Mouse (Mus musculus) megakaryocyte, embryonic 14.5 days (primary cell): Measurements from ENCODE around the gene Cnga4.

Experiments
- FLI1 ChIP-seq: IDR thresholded peaks from 2 replicates; pipeline ENCODE4 v1.6.1; 2012; ENCODE audit warnings: low read length, inconsistent platforms, mixed read lengths
- GATA1 ChIP-seq: IDR thresholded peaks from 3 replicates; pipeline ENCODE4 v1.6.1; 2012; ENCODE audit warnings: mixed read lengths, low read length, inconsistent platforms, borderline replicate concordance

DNA sequence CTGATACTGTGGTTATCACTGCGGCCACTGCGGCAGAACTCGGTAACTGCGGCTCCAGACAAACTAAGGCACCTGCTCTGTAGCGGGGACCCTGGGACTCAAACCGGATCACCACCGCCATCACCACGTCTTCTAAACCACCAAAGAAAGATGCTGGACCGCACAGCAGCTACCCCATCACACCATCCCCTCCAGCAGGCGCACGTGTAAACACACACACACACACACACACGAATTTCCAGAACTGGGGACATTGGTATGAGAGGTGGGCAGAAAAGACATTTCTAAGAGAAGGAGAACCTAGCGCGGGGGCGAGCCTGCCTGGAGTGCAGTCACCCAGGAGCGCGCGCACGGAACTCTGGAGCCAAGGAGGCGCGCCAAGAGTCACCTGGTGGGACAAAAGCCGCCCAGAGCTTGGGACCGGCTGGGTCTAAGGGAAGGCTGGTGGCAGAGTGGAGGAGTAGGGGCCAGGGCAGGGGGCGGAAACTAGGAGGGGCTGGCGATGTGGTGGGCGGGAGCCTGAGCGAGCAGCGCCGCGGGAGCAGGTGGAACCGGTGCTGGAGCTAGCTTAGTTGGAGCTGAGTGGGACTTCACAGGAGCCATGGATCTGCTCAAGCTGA is 21.2 kb downstream of the Cnga4 start, which contains the start of gene Cckbr:
- TF ChIP-seq GATA1, result no peak
- TF ChIP-seq FLI1, result no peak
